Mouse (Mus musculus) megakaryocyte, embryonic 14.5 days (primary cell): ENCODE measurements around the gene Nphp4.

ENCODE experiments used
- FLI1 ChIP-seq: IDR thresholded peaks from 2 replicates; pipeline ENCODE4 v1.6.1; 2012; ENCODE audit warnings: low read length, inconsistent platforms, mixed read lengths
- GATA1 ChIP-seq: IDR thresholded peaks from 3 replicates; pipeline ENCODE4 v1.6.1; 2012; ENCODE audit warnings: mixed read lengths, low read length, inconsistent platforms, borderline replicate concordance

GRCm38 (mm10) chr4:152480426-152480825, 3.9 kb downstream of the Nphp4 start:
- TF ChIP-seq GATA1 (no peak), FLI1 (no peak)
